Mouse (Mus musculus) midbrain, postnatal 0 days (tissue): ENCODE measurements at regions not wholly inside any gene's neighbourhood (a gene's known extent, or its start where the extent isn't known, plus 50 kb on each side); places are given as distances from the start of the nearest gene placed in this dataset.

Experiments used
- ATAC-seq: fragments of 200-750 bp; cut with Nextera tagmentation; 2 replicates; pipeline ENCODE4 v1.8.0; 2017; ENCODE audit warnings: moderate number of reproducible peaks, mild to moderate bottlenecking, moderate TSS enrichment, moderate library complexity; ENCODE audit not compliant: low FRiP score
- DNase-seq: peaks from one replicate; pipeline ENCODE4 v3.0.0-alpha.2; 2015; ENCODE audit warnings: low spot score
- H3K27ac ChIP-seq: fragments of 300-500 bp; sonication (generic); 2 replicates; pipeline ENCODE4 v1.5.1; 2014; ENCODE audit warnings: low read depth, mild to moderate bottlenecking, low read length, mixed read lengths
- H3K27me3 ChIP-seq: fragments of 300-500 bp; sonication (generic); 2 replicates; pipeline ENCODE4 v1.6.1; 2014; ENCODE audit warnings: low read length, control low read depth, mixed read lengths; ENCODE audit not compliant: insufficient read depth
- H3K36me3 ChIP-seq: fragments of 300-500 bp; sonication (generic); 2 replicates; pipeline ENCODE4 v1.6.1; 2014; ENCODE audit warnings: low read length, control low read depth, mixed read lengths; ENCODE audit not compliant: insufficient read depth
- H3K4me1 ChIP-seq: fragments of 300-500 bp; sonication (generic); 2 replicates; pipeline ENCODE4 v1.6.1; 2014; ENCODE audit warnings: mild to moderate bottlenecking, control low read depth, antibody characterized with exemption, low read length, mixed read lengths; ENCODE audit not compliant: insufficient read depth
- H3K4me2 ChIP-seq: fragments of 300-500 bp; sonication (generic); 2 replicates; pipeline ENCODE4 v1.6.1; 2014; ENCODE audit warnings: low read depth, mild to moderate bottlenecking, low read length, mixed read lengths; ENCODE audit not compliant: poor library complexity, severe bottlenecking
- H3K4me3 ChIP-seq: fragments of 300-500 bp; sonication (generic); 2 replicates; pipeline ENCODE4 v1.5.1; 2014; ENCODE audit warnings: low read depth, mild to moderate bottlenecking, low read length, moderate library complexity
- H3K9ac ChIP-seq: fragments of 300-500 bp; sonication (generic); replicated peaks from 2 replicates; pipeline ENCODE4 v1.6.1; 2014; ENCODE audit warnings: mild to moderate bottlenecking, low read length, moderate library complexity, mixed read lengths; ENCODE audit not compliant: poor library complexity, severe bottlenecking
- H3K9me3 ChIP-seq: fragments of 300-500 bp; sonication (generic); 2 replicates; pipeline ENCODE4 v1.6.1; 2016; ENCODE audit warnings: low read length, control low read depth
- CTCF ChIP-seq: IDR thresholded peaks from 2 replicates; pipeline ENCODE4 v1.5.1; 2016; ENCODE audit warnings: antibody characterized with exemption, mild to moderate bottlenecking
- WGBS: fragments of 180-500 bp; shearing (Covaris S2); extraction: QIAGEN DNeasy Blood & Tissue Kit; methylation state at CpG from one replicate; pipeline ENCODE4 v1.1.7; 2014; 5-methylcytosine and 5-hydroxymethylcytosine counted together

DNA sequence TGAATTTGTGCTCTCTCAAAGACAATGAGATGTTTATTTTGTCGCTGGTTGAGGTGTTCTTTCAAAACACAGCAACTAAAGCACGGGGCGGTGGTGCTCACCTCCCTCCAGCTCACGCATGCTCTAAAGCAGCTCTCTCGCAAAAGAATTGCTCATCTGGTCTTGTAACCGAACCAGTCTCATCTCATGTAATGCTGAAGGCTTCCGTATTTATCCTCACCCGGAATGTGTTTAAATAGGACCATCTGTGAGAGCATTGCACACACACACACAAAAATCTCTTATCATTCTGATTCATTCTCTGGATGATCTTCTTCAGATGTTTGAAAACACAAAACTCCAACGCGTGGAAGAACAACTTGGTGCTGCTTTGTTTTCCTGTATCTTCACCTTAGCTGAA is 138.4 kb downstream of the Irs2 start:
- WGBS: 89% methylated on average over 10 of the region's 10 CpGs
- H3K4me1 ChIP-seq: 0 out of 2 replicates have a peak, but pooled peaks cover 12% of the 10 kb centered on the region
- no peak for TF ChIP-seq CTCF
- ATAC-seq (no peak), DNase-seq (no peak)
- no peak overlapping the region for H3K4me2 ChIP-seq
- H3K9ac ChIP-seq: no peak overlapping the region
- no peaks in the 10 kb centered on the region for H3K36me3 ChIP-seq
- H3K27ac ChIP-seq: no peak overlapping the region
- no peak overlapping the region for H3K4me3 ChIP-seq
- no peaks in the 10 kb centered on the region for H3K27me3 ChIP-seq
- H3K9me3 ChIP-seq: no peaks in the 10 kb centered on the region

DNA sequence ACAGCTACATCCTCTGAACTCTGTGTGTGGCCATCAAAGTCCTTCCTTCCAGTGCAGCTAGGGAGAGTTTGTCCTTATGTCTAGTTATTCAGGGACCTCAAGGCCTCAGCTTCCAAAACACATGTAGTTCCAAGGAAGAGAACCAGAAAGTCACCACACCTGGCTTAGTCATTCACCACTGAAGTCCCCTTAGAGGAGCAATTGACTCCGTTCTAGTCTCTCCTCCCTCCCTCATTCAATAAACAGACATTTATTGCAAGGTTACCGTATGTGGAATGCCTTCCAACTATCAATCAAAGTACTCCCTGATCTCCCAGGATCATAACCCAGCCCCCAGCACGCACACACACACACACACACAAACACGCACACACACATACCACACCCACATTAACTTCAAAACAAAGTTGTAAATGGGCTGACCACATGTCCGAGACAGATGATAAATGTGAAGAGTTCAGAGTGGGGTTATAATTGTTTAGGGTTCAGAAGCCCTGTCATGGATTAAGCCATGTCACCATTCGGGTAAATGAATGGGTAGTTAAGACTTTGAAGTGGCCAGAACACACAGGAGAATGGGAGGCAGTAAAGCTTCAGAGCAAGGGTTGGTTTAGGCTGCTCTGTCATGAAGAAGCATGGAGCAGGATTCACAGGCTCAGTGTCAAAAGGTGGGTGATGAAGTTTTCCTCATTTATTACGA is 141.4 kb downstream of the Irs2 start:
- TF ChIP-seq CTCF: no peak
- H3K4me3 ChIP-seq: no peak overlapping the region
- H3K9me3 ChIP-seq: no peaks in the 10 kb centered on the region
- 80% methylated on average over 7 of the region's 7 CpGs for WGBS
- H3K4me2 ChIP-seq: no peak overlapping the region
- H3K9ac ChIP-seq: no peak overlapping the region
- DNase-seq: no peak
- H3K36me3 ChIP-seq: no peaks in the 10 kb centered on the region
- ATAC-seq: no peak
- no peaks in the 10 kb centered on the region for H3K27me3 ChIP-seq
- H3K4me1 ChIP-seq: 0 out of 2 replicates have a peak, but pooled peaks cover 12% of the 10 kb centered on the region
- no peak overlapping the region for H3K27ac ChIP-seq

DNA sequence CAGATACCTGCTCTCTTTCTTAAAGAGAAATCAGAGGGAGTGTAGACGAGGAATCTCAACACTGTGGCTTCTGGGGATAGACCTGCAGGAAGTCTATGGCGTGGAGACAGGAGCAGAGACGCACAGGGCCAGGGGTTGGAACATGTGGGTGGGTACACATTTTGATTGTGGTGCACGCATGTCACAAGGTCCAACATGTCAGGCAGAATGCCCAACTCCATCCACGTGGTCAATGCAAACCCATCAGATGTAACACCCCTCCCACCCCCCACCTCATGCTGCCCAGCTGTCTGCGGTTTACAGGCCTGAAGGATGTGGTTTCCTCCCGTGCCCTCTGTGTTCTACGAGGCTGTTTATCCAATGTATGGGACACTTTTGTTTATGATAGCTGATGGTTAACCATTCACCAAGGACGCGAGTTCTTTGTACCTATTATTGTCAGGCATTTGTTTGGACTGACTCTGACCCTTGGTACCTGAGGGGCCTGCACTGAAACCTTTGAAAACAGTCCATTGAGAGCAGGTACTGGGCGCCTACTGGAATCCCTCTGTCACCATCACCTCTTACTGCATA is 142.2 kb downstream of the Irs2 start:
- no peak for TF ChIP-seq CTCF
- Histone ChIP-seq H3K27ac (0 out of 2 replicates have a peak overlapping the region, but pooled peaks have one; percentile 14), H3K4me2 (no peak overlapping the region), H3K4me3 (no peak overlapping the region), H3K27me3 (no peaks in the 10 kb centered on the region), H3K9me3 (no peaks in the 10 kb centered on the region), H3K36me3 (no peaks in the 10 kb centered on the region), H3K9ac (no peak overlapping the region), H3K4me1 (0 out of 2 replicates have a peak, but pooled peaks cover 5% of the 10 kb centered on the region)
- DNase-seq (no peak), ATAC-seq (no peak)
- 81% methylated on average over 11 of the region's 11 CpGs for WGBS

DNA sequence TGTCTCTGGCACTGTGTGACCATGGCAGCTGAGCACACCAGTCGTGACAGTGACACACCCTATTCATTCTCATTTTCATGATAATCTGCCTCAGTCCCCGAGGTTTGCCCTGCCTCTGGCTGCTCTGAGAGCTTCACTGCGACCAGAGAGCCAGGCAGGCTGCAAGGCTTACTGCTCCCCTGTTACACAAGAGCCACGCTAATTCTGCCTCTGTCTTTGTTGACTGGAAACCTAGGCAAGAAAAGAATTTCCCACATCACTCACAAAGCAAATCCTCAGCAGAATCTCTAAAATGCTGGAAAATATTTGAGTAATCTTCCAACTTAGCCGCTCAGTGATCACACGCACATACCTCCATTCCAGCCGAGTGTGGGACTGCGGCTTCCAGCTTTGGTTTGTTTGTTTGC is 142.8 kb downstream of the Irs2 start:
- H3K4me1 ChIP-seq: 0 out of 2 replicates have a peak, but pooled peaks cover 4% of the 10 kb centered on the region
- ATAC-seq (no peak), DNase-seq (no peak)
- 27% methylated on average over 8 of the region's 8 CpGs for WGBS
- H3K9ac ChIP-seq: no peak overlapping the region
- no peaks in the 10 kb centered on the region for H3K9me3 ChIP-seq
- no peaks in the 10 kb centered on the region for H3K36me3 ChIP-seq
- H3K4me2 ChIP-seq: no peak overlapping the region
- H3K27me3 ChIP-seq: no peaks in the 10 kb centered on the region
- peak overlapping the region; percentile 14; the same call in 1 of the 2 replicates for H3K27ac ChIP-seq
- no peak overlapping the region for H3K4me3 ChIP-seq
- TF ChIP-seq CTCF: no peak

DNA sequence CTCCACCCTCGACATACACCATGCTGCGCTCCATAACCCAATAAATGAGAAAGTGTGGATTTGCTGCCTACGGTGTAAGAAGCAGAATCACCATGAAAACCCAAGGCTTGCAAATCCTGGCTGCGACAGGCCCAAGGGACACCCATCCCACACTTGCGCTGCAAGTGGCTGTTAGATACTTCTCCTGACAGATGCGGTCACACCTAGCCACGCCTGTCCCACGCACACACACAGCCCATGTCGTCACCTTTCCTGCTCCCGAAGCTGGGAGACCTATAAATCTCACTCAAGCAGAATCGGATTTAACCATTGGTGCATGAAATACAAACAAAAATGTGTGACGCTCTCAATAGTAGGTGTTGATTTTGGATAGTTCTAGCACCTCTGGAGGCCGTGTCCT is 145.8 kb downstream of the Irs2 start:
- Histone ChIP-seq H3K4me1 (0 out of 2 replicates have a peak, but pooled peaks cover 4% of the 10 kb centered on the region), H3K9me3 (no peaks in the 10 kb centered on the region), H3K4me2 (no peak overlapping the region), H3K36me3 (no peaks in the 10 kb centered on the region), H3K4me3 (no peak overlapping the region), H3K27me3 (no peaks in the 10 kb centered on the region), H3K9ac (no peak overlapping the region), H3K27ac (no peak overlapping the region)
- 87% methylated on average over 13 of the region's 13 CpGs for WGBS
- TF ChIP-seq CTCF: no peak
- ATAC-seq: no peak
- DNase-seq: no peak

DNA sequence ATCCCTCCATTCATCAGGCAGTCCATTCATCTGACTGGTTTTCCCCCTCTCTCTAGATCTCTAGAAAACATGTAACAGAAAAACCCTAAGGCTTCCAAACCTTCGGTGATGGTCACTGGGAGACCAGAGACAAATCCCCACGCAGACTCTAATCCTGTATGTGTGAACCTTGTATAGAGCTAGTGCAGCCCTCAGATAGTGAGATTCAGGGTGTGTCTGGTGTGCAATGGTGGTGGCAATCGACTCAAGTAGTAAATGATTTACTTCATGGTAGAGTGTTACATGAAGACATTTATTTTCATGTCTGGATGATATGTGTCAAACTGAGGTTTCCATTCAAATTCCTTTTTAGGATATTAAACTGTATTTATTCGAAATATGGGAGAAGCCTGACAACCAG is 147.4 kb downstream of the Irs2 start:
- Histone ChIP-seq H3K27me3 (no peaks in the 10 kb centered on the region), H3K4me2 (no peak overlapping the region), H3K9me3 (no peaks in the 10 kb centered on the region), H3K4me3 (no peak overlapping the region), H3K36me3 (no peaks in the 10 kb centered on the region), H3K27ac (no peak overlapping the region), H3K4me1 (0 out of 2 replicates have a peak, but pooled peaks cover 4% of the 10 kb centered on the region), H3K9ac (no peak overlapping the region)
- WGBS: 84% methylated on average over 4 of the region's 4 CpGs
- no peak for DNase-seq
- no peak for TF ChIP-seq CTCF
- no peak for ATAC-seq
